Mouse (Mus musculus): ENCODE results near the gene Clcn1. TPM values are rescaled to one million over a fixed set of nuclear protein-coding genes. Genes with fewer than 3 reads are reported as not detected.
A peak's percentile ranks its signal among the peaks of the same experiment; 100 is the strongest.

Gene Clcn1
- polyA plus RNA-seq, 1 experiment = 0.90 TPM

GRCm38 (mm10) chr6:42350968-42351775 is 64.7 kb downstream of the Clcn1 start:
- peak overlapping the region; percentile 89 for H3K4me2 ChIP-seq (ENCODE audit: low read depth)
- peaks cover 61% of the 10 kb centered on the region for H3K79me2 ChIP-seq (ENCODE audit: control insufficient read depth, insufficient read depth)
- peaks cover 44% of the 10 kb centered on the region for H3K36me3 ChIP-seq (ENCODE audit: control insufficient read depth, insufficient read depth)

GRCm38 (mm10) chr6:42351776-42352485 is 65.4 kb downstream of the Clcn1 start:
- no peak for TF ChIP-seq TCF12 (IDR thresholded peaks at IDR 0.05; ENCODE audit: insufficient read depth, poor library complexity, severe bottlenecking)
- peak; percentile 45 for TF ChIP-seq POLR2AphosphoS2 (IDR thresholded peaks at IDR 0.05; ENCODE audit: insufficient read length, low read depth)
- TF ChIP-seq POLR2A (IDR thresholded peaks at IDR 0.05; ENCODE audit: insufficient read length, low read depth) = peak; percentile 35
- H3K36me3 ChIP-seq (ENCODE audit: control insufficient read depth, insufficient read depth) = peaks cover 47% of the 10 kb centered on the region
- H3K27me3 ChIP-seq (ENCODE audit: control insufficient read depth, insufficient read depth, insufficient read length) = no peaks in the 10 kb centered on the region
- peak overlapping the region; percentile 97 for H3ac ChIP-seq (ENCODE audit: control insufficient read depth, insufficient read length)
- peaks cover 64% of the 10 kb centered on the region for H3K79me2 ChIP-seq (ENCODE audit: control insufficient read depth, insufficient read depth)
- peak overlapping the region; percentile 98 for H3K4me3 ChIP-seq
- peak overlapping the region; percentile 89 for H3K4me2 ChIP-seq (ENCODE audit: low read depth)

More at GRCm38 (mm10) chr6:42350968-42351775, 64.7 kb downstream of the Clcn1 start:
- TF ChIP-seq POLR2AphosphoS2 (IDR thresholded peaks at IDR 0.05; ENCODE audit: insufficient read length, low read depth) = peak; percentile 13
- peak; percentile 26 for TF ChIP-seq POLR2A (IDR thresholded peaks at IDR 0.05; ENCODE audit: insufficient read length, low read depth)
- TF ChIP-seq MYOG (IDR thresholded peaks at IDR 0.05; ENCODE audit: control insufficient read depth in 1 of 3, insufficient read depth in 1 of 3, insufficient read length in 2 of 3, low read depth in 2 of 3) = no peak
- Histone ChIP-seq H3K27me3 (ENCODE audit: control insufficient read depth, insufficient read depth, insufficient read length) (no peaks in the 10 kb centered on the region), H3ac (ENCODE audit: control insufficient read depth, insufficient read length) (peak overlapping the region; percentile 97), H3K4me3 (peak overlapping the region; percentile 98)

- H3K4me2 ChIP-seq (ENCODE audit: low read depth) = peak overlapping the region; percentile 89
- H3ac ChIP-seq (ENCODE audit: control insufficient read depth, insufficient read length) = no peak overlapping the region
- H3K36me3 ChIP-seq (ENCODE audit: control insufficient read depth, insufficient read depth) = peaks cover 52% of the 10 kb centered on the region
- H3K4me3 ChIP-seq = peak overlapping the region; percentile 98
- H3K27me3 ChIP-seq (ENCODE audit: control insufficient read depth, insufficient read depth, insufficient read length) = no peaks in the 10 kb centered on the region
- TF ChIP-seq POLR2A (IDR thresholded peaks at IDR 0.05; ENCODE audit: insufficient read length, low read depth) (no peak), CEBPB (IDR thresholded peaks at IDR 0.05; ENCODE audit: insufficient read depth, poor library complexity, severe bottlenecking) (no peak), POLR2AphosphoS2 (IDR thresholded peaks at IDR 0.05; ENCODE audit: insufficient read length, low read depth) (no peak), MAX (IDR thresholded peaks at IDR 0.05; ENCODE audit: low read depth) (no peak), MYOG (IDR thresholded peaks at IDR 0.05; ENCODE audit: control insufficient read depth in 1 of 3, insufficient read depth in 1 of 3, insufficient read length in 2 of 3, low read depth in 2 of 3) (no peak), USF1 (IDR thresholded peaks at IDR 0.05; ENCODE audit: low read depth) (no peak), TCF3 (IDR thresholded peaks at IDR 0.05; ENCODE audit: insufficient read length, low read depth) (no peak), MYOD1 (IDR thresholded peaks at IDR 0.05; ENCODE audit: control insufficient read depth in 1 of 3, insufficient read length in 2 of 3, low read depth in 2 of 3) (no peak), E2F4 (IDR thresholded peaks at IDR 0.05; ENCODE audit: insufficient read depth) (no peak)
- peaks cover 64% of the 10 kb centered on the region for H3K79me2 ChIP-seq (ENCODE audit: control insufficient read depth, insufficient read depth)
Observed at GRCm38 (mm10) chr6:42352486-42352846, 66.0 kb downstream of the Clcn1 start.

GRCm38 (mm10) chr6:42353180-42353579 is 66.7 kb downstream of the Clcn1 start:
- peak; percentile 54 for TF ChIP-seq POLR2A (IDR thresholded peaks at IDR 0.05; ENCODE audit: insufficient read length, low read depth)
- peak in 1 of 3 experiments; percentile 5 for TF ChIP-seq MYOG (IDR thresholded peaks at IDR 0.05; ENCODE audit: control insufficient read depth in 1 of 3, insufficient read depth in 1 of 3, insufficient read length in 2 of 3, low read depth in 2 of 3)
- TF ChIP-seq MYOD1 (IDR thresholded peaks at IDR 0.05; ENCODE audit: control insufficient read depth in 1 of 3, insufficient read length in 2 of 3, low read depth in 2 of 3) = peak in 1 of 3 experiments; percentile 50
- no peak for TF ChIP-seq USF1 (IDR thresholded peaks at IDR 0.05; ENCODE audit: low read depth)
- TF ChIP-seq SRF (IDR thresholded peaks at IDR 0.05; ENCODE audit: control insufficient read depth, insufficient read length, low read depth) = no peak
- TF ChIP-seq REST (IDR thresholded peaks at IDR 0.05; ENCODE audit: insufficient read depth, insufficient read length) = no peak
- no peak for TF ChIP-seq TCF12 (IDR thresholded peaks at IDR 0.05; ENCODE audit: insufficient read depth, poor library complexity, severe bottlenecking)
- TF ChIP-seq MAX (IDR thresholded peaks at IDR 0.05; ENCODE audit: low read depth) = no peak
- TF ChIP-seq E2F4 (IDR thresholded peaks at IDR 0.05; ENCODE audit: insufficient read depth) = no peak
- TF ChIP-seq POLR2AphosphoS2 (IDR thresholded peaks at IDR 0.05; ENCODE audit: insufficient read length, low read depth) = peak; percentile 65
- TF ChIP-seq CEBPB (IDR thresholded peaks at IDR 0.05; ENCODE audit: insufficient read depth, poor library complexity, severe bottlenecking) = 0 out of 2 replicates have a peak, but pooled peaks have one; percentile 22
- TF ChIP-seq TCF3 (IDR thresholded peaks at IDR 0.05; ENCODE audit: insufficient read length, low read depth) = no peak
- Histone ChIP-seq H3K4me2 (ENCODE audit: low read depth) (peak overlapping the region; percentile 89), H3ac (ENCODE audit: control insufficient read depth, insufficient read length) (no peak overlapping the region), H3K79me2 (ENCODE audit: control insufficient read depth, insufficient read depth) (peaks cover 64% of the 10 kb centered on the region), H3K27me3 (ENCODE audit: control insufficient read depth, insufficient read depth, insufficient read length) (no peaks in the 10 kb centered on the region), H3K4me3 (peak overlapping the region; percentile 98), H3K36me3 (ENCODE audit: control insufficient read depth, insufficient read depth) (peaks cover 60% of the 10 kb centered on the region)
